Mouse (Mus musculus) lung, adult 18-20 months (tissue): ENCODE data around the gene Wscd2.
"Not testable (repeated sequence)": the region's sequence is repeated elsewhere in the genome, so short reads cannot be mapped to it uniquely, and the experiment has no call there.

Source experiments
- DNase-seq, 2 experiments: peaks; one replicate each; pipeline ENCODE4 v3.0.0; 2022; ENCODE audit warnings: mixed read lengths in 2 of 2

Gene Wscd2

GRCm38 (mm10) chr5:113586458-113586849 lies 96.3 kb downstream of the Wscd2 start:
- not testable (repeated sequence) for DNase-seq

GRCm38 (mm10) chr5:113590010-113590640 lies 100.0 kb downstream of the Wscd2 start:
- DNase-seq, result no peak

- no peak for DNase-seq
Observed at GRCm38 (mm10) chr5:113591166-113591565, 101.0 kb downstream of the Wscd2 start.

GRCm38 (mm10) chr5:113591751-113592230 lies 101.7 kb downstream of the Wscd2 start:
- no peak for DNase-seq

GRCm38 (mm10) chr5:113593911-113594705 lies 104.0 kb downstream of the Wscd2 start:
- DNase-seq, result no peak

- no peak for DNase-seq
Observed at GRCm38 (mm10) chr5:113596252-113596651, 106.1 kb downstream of the Wscd2 start.

- no peak for DNase-seq
Observed at GRCm38 (mm10) chr5:113596780-113597353, 106.7 kb downstream of the Wscd2 start.

- DNase-seq, result no peak
Observed at GRCm38 (mm10) chr5:113600181-113600580, 110.0 kb downstream of the Wscd2 start.

- DNase-seq, result no peak
Observed at GRCm38 (mm10) chr5:113600803-113601202, 110.7 kb downstream of the Wscd2 start.

GRCm38 (mm10) chr5:113603471-113603870 lies 113.3 kb downstream of the Wscd2 start:
- DNase-seq, result no peak

GRCm38 (mm10) chr5:113604758-113605157 lies 114.6 kb downstream of the Wscd2 start:
- DNase-seq, result peak in 1 of 2 experiments; percentile 27

GRCm38 (mm10) chr5:113606121-113606520 lies 116.0 kb downstream of the Wscd2 start:
- no peak for DNase-seq

GRCm38 (mm10) chr5:113606961-113607785 lies 117.0 kb downstream of the Wscd2 start:
- DNase-seq, result no peak

- no peak for DNase-seq
Observed at GRCm38 (mm10) chr5:113607941-113608431, 117.9 kb downstream of the Wscd2 start.

GRCm38 (mm10) chr5:113608511-113608910 lies 118.4 kb downstream of the Wscd2 start:
- no peak for DNase-seq

- DNase-seq, result no peak
Observed at GRCm38 (mm10) chr5:113609891-113610290, 119.8 kb downstream of the Wscd2 start.

GRCm38 (mm10) chr5:113610490-113610889 lies 120.4 kb downstream of the Wscd2 start:
- DNase-seq, result no peak

- DNase-seq, result no peak
Observed at GRCm38 (mm10) chr5:113611131-113611530, 121.0 kb downstream of the Wscd2 start.

- peak; percentile 56 to 64 for DNase-seq
Observed at GRCm38 (mm10) chr5:113611771-113612233, 121.7 kb downstream of the Wscd2 start.

- DNase-seq, result no peak
Observed at GRCm38 (mm10) chr5:113618716-113619115, 128.6 kb downstream of the Wscd2 start.

- DNase-seq, result no peak
Observed at GRCm38 (mm10) chr5:113619151-113619550, 129.0 kb downstream of the Wscd2 start.

GRCm38 (mm10) chr5:113620130-113620716 lies 130.1 kb downstream of the Wscd2 start:
- no peak for DNase-seq
